Mouse (Mus musculus) skeletal muscle tissue, postnatal 0 days (tissue): ENCODE data around the gene Tceal8. TPM values are rescaled to one million over a fixed set of nuclear protein-coding genes. Genes with fewer than 3 reads are reported as not detected.

ENCODE experiments used
- microRNA-seq, 2 experiments: library from miRNA; unstranded; fragments of <30 nt; microRNA quantifications; one replicate each; pipeline ENCODE4; 2016
- polyA plus RNA-seq: library from polyadenylated mRNA; unstranded; fragments of >200 nt; fragmentation: Nextera tagmentation; extraction: Ambion mirVana; gene quantifications from 2 replicates; pipeline ENCODE4 v1.2.1, GENCODE M21; 2015

Gene Tceal8
- polyA plus RNA-seq = 164 and 186 TPM in 2 replicates

GRCm38 (mm10) chrX:136172118-136172551 lies at the start of gene Tceal8:
Gene Tceal8 (minus strand): TSS chrX:136172342.

GRCm38 (mm10) chrX:136214729-136215677 lies 42.9 kb upstream of the Tceal8 start, which contains the start of the genes Tceal7 and Bex1:
Gene Tceal7 (plus strand): TSS chrX:136214779.
Gene Bex1 (minus strand): TSS chrX:136215513.

GRCm38 (mm10) chrX:136203664-136204066 lies 31.5 kb upstream of the Tceal8 start, which contains the start of gene Tceal5:
Gene Tceal5 (minus strand): TSS chrX:136203876.

GRCm38 (mm10) chrX:136138827-136139639 lies 33.1 kb downstream of the Tceal8 start, which contains the start of gene Bex4:
Gene Bex4 (plus strand): TSS chrX:136138996.

Small RNA genes lying within 50 kb of the gene (microRNA-seq; reads per million reads assigned to microRNA genes)
- 0 reads per million in 2 experiments for gene Mir6383

Other genes with a start within 250 kb of the Tceal8 start
- 25.0 and 51.1 TPM in 2 replicates for gene Arxes2, start 178.5 kb downstream of the Tceal8 start, polyA plus RNA-seq
- gene Arxes1, start 139.0 kb downstream of the Tceal8 start, polyA plus RNA-seq = 7.3 and 14.9 TPM in 2 replicates
- gene Bex2, start 104.1 kb downstream of the Tceal8 start, polyA plus RNA-seq = 3.8 and 5.9 TPM in 2 replicates
- gene Nxf3, start 87.1 kb downstream of the Tceal8 start, polyA plus RNA-seq = not detected in 2 replicates
- gene Bex4, start 33.3 kb downstream of the Tceal8 start, polyA plus RNA-seq = 3.6 and 4.4 TPM in 2 replicates
- gene Tceal5, start 31.5 kb upstream of the Tceal8 start, polyA plus RNA-seq = 84.0 and 92.2 TPM in 2 replicates
- 2,187 and 2,274 TPM in 2 replicates for gene Tceal7, start 42.4 kb upstream of the Tceal8 start, polyA plus RNA-seq
- gene Bex1, start 43.2 kb upstream of the Tceal8 start, polyA plus RNA-seq = 260 and 297 TPM in 2 replicates
- 194 and 239 TPM in 2 replicates for gene Tceal9, start 72.7 kb upstream of the Tceal8 start, polyA plus RNA-seq
- 97.9 and 126 TPM in 2 replicates for gene Bex3, start 97.9 kb upstream of the Tceal8 start, polyA plus RNA-seq